Mouse (Mus musculus): ENCODE results near the gene Atp6v1fnb. TPM values are rescaled to one million over a fixed set of nuclear protein-coding genes. Genes with fewer than 3 reads are reported as not detected.

Gene Atp6v1fnb
- polyA plus RNA-seq, 1 experiment from 2014 or later = not detected

DNA sequence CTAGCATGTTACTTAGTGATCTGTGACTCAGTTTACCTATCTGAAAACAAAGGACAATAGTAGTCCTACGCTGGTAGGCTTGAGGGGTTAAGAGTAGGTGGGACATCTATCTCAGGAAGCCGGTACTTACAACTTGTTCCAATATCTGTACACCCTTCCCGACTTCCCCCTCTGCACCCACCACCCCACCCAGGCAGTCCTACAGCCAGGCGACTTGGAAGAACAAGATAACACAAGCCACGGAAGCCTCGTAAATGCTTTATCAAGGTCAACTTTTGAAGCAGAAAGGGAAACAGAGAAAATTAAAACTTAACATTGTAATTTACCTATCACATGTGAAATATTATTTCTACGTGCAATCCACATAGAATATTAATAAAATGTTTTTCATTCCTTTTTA lies 28.9 kb downstream of the Atp6v1fnb start:
- H3K4me3 ChIP-seq = no peak overlapping the region
- no peak overlapping the region for H3K27ac ChIP-seq (ENCODE audit: poor library complexity, severe bottlenecking)
- ATAC-seq (ENCODE audit: insufficient number of reproducible peaks, low FRiP score) = no peak
- no peak overlapping the region for H3K4me2 ChIP-seq
- peaks cover 6% of the 10 kb centered on the region; the same call in 1 of the 2 replicates for H3K4me1 ChIP-seq (replicated peaks)
- no peaks in the 10 kb centered on the region for H3K9me3 ChIP-seq (replicated peaks)
- peaks cover 7% of the 10 kb centered on the region; the same call in 1 of the 2 replicates for H3K36me3 ChIP-seq
- H3K27me3 ChIP-seq (replicated peaks) = peaks cover 35% of the 10 kb centered on the region
- WGBS = 79% methylated on average over 7 of the region's 7 CpGs
- no peak overlapping the region for H3K9ac ChIP-seq

DNA sequence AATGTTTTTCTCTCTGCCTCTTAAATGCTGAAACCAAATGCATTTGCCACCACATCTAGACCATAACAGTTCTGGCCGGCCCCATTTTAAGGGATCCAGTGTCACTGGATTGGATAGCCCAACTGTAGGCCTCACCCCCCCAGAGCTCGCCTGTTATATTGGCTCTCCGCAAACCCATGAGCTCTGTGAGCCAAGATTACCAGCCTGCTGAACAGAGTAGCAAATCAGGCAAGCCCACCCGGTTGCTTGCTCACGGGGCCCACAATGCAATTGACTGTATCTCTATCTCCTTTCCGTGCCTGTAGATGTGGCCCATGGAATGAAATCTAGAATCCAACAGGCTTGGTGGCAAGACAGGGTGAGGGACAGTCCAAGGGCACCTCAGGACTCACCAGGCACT lies 29.6 kb downstream of the Atp6v1fnb start:
- 78% methylated on average over 6 of the region's 6 CpGs for WGBS

DNA sequence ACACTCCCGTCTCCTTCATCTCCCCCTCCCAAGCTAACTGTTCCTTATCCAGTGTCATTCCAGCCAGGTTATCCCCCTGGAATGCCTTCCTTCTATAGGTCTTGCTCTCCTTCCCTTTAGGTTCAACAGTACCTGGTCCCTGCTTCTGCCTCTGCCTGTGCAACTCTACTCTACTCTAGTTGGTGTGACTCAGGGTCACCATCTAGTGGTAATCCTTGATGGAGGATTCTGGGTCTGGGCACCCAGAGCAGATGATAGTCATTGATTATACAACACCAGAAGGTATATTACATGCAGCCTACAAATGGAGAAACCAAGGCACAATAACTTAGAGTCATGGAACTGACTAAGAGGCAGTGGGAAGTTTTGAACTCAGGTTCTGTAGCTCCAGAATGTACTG lies 30.4 kb downstream of the Atp6v1fnb start:
- Histone ChIP-seq H3K27ac (ENCODE audit: poor library complexity, severe bottlenecking) (no peak overlapping the region), H3K9me3 (replicated peaks) (no peaks in the 10 kb centered on the region), H3K9ac (no peak overlapping the region), H3K4me2 (no peak overlapping the region), H3K36me3 (peaks cover 7% of the 10 kb centered on the region; the same call in 1 of the 2 replicates), H3K4me3 (no peak overlapping the region), H3K27me3 (replicated peaks) (peaks cover 25% of the 10 kb centered on the region), H3K4me1 (replicated peaks) (peaks cover 7% of the 10 kb centered on the region)
- 0 out of 2 replicates have a peak, but pooled peaks have one; percentile 34 for ATAC-seq (ENCODE audit: insufficient number of reproducible peaks, low FRiP score)
- WGBS = 79% methylated on average over 1 of the region's 1 CpGs

More for the DNA sequence above, 29.6 kb downstream of the Atp6v1fnb start:
- H3K27me3 ChIP-seq (replicated peaks) = peaks cover 30% of the 10 kb centered on the region
- H3K4me1 ChIP-seq (replicated peaks) = peaks cover 3% of the 10 kb centered on the region; the same call in 1 of the 2 replicates
- H3K36me3 ChIP-seq = peaks cover 7% of the 10 kb centered on the region; the same call in 1 of the 2 replicates
- no peak overlapping the region for H3K4me2 ChIP-seq
- no peak overlapping the region for H3K27ac ChIP-seq (ENCODE audit: poor library complexity, severe bottlenecking)
- H3K9ac ChIP-seq = no peak overlapping the region
- H3K9me3 ChIP-seq (replicated peaks) = no peaks in the 10 kb centered on the region
- no peak for ATAC-seq (ENCODE audit: insufficient number of reproducible peaks, low FRiP score)
- H3K4me3 ChIP-seq = no peak overlapping the region

DNA sequence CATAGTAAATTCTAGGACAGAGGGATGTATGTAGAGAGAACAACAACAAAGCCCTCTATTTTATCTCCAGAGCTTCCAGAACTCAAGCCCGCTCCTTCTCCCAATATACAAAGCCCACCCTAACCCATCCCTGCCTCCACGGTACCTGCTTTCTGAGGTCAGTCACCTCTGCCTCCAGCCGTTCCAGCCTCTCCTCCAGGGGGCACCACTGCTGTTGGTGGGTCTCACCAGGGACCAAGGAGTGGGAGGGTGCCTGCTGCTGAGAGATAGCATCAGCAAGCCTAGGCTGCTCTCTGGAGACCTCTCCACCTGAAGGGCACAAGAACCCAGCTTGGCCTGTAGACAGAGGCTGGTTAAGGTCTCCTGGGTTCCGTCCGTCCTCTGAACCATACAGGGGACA lies 34.3 kb downstream of the Atp6v1fnb start:
- no peak overlapping the region for H3K4me3 ChIP-seq
- H3K4me1 ChIP-seq (replicated peaks) = peaks cover 25% of the 10 kb centered on the region
- H3K27ac ChIP-seq (ENCODE audit: poor library complexity, severe bottlenecking) = no peak overlapping the region
- WGBS = 87% methylated on average over 5 of the region's 5 CpGs
- H3K27me3 ChIP-seq (replicated peaks) = 0 out of 2 replicates have a peak, but pooled peaks cover 3% of the 10 kb centered on the region
- ATAC-seq (ENCODE audit: insufficient number of reproducible peaks, low FRiP score) = no peak
- no peaks in the 10 kb centered on the region; the same call in 1 of the 2 replicates for H3K36me3 ChIP-seq
- H3K4me2 ChIP-seq = no peak overlapping the region
- no peak overlapping the region for H3K9ac ChIP-seq
- no peaks in the 10 kb centered on the region for H3K9me3 ChIP-seq (replicated peaks)

DNA sequence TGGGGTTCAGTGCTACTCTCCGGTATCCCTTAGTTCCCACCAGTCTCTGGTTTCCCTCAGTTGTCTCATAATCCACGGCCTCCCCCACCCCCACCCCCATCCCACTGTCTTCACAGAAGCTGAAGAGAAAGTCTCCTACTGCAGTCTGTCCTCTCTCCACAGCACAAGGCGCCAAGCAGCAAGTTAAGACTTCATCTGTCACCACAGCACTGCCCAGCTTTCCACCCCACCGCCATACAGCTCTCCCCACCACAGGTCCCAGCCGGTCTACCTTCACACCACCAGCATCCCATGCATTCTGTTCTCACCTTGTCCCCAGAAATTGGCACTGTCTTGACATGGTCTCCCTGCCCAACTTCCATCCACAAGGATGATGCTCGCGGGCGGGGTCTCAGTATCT lies 35.6 kb downstream of the Atp6v1fnb start:
- 0 out of 2 replicates have a peak, but pooled peaks have one; percentile 1 for ATAC-seq (ENCODE audit: insufficient number of reproducible peaks, low FRiP score)
- Histone ChIP-seq H3K4me1 (replicated peaks) (peaks cover 25% of the 10 kb centered on the region), H3K9ac (peak overlapping the region; percentile 68), H3K4me2 (peak overlapping the region; percentile 71), H3K4me3 (peak overlapping the region; percentile 58), H3K36me3 (no peaks in the 10 kb centered on the region; the same call in 1 of the 2 replicates), H3K27ac (ENCODE audit: poor library complexity, severe bottlenecking) (no peak overlapping the region), H3K27me3 (replicated peaks) (0 out of 2 replicates have a peak, but pooled peaks cover 3% of the 10 kb centered on the region), H3K9me3 (replicated peaks) (no peaks in the 10 kb centered on the region)
- WGBS = 18% methylated on average over 8 of the region's 8 CpGs

DNA sequence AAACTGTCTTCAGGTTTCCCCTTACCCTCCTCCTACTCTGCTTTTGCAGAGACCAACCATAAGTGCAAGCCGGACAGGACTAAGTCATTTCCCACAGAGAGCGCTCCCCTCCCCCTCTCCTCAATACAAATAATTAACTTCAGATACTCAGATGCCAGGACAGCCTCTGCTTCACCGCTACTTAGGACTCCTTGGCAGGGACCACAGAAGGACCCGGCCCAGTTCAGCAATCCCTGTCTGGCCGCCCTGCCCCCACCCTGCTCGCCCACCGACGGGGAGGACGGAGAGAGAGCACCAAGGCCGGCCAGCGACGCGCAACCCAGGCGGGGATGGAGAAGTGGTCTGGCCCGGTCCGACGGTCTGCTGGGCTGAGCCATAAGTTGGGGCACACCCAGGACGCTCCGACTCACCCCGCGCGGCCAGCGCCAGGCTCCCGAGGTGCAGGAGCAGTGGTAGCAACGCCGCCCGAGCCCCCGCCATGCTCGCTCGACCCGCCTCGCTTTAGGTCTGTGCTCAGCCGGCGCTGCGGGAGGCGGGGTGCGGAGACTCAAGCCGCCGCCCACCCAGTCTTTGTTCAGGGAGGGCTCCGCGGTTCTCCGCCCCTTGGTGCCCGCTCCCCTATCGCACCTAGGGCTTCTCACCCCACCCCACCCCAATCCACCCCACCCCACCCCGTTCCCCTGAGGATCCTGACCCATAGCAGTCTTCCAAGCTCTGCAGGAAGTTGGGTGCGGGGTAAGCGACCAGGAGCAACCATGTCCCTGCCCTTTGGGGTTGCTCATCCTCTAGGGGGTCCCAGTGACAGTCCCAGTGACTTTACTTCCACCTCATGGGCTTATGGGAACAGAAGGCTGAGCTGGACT lies 36.4 kb downstream of the Atp6v1fnb start, which contains the start of gene Kcp:
Kcp (minus strand) TSS at position 506 of the 863 bp plus-strand sequence.
- H3K4me2 ChIP-seq = peak within 1 kb of the TSS; percentile 71
- H3K9ac ChIP-seq = peak within 1 kb of the TSS; percentile 68
- H3K27me3 ChIP-seq (replicated peaks) = 0 out of 2 replicates have a peak, but pooled peaks cover 3% of the 10 kb centered on the region
- WGBS = under 1% methylated on average over 44 of the region's 47 CpGs
- peak; percentile 58; the same call in 1 of the 2 replicates for ATAC-seq (ENCODE audit: insufficient number of reproducible peaks, low FRiP score)
- H3K27ac ChIP-seq (ENCODE audit: poor library complexity, severe bottlenecking) = no peak within 1 kb of the TSS
- no peaks in the 10 kb centered on the region for H3K9me3 ChIP-seq (replicated peaks)
- H3K4me3 ChIP-seq = peak within 1 kb of the TSS; percentile 58
- no peaks in the 10 kb centered on the region; the same call in 1 of the 2 replicates for H3K36me3 ChIP-seq
- H3K4me1 ChIP-seq (replicated peaks) = peaks cover 26% of the 10 kb centered on the region

DNA sequence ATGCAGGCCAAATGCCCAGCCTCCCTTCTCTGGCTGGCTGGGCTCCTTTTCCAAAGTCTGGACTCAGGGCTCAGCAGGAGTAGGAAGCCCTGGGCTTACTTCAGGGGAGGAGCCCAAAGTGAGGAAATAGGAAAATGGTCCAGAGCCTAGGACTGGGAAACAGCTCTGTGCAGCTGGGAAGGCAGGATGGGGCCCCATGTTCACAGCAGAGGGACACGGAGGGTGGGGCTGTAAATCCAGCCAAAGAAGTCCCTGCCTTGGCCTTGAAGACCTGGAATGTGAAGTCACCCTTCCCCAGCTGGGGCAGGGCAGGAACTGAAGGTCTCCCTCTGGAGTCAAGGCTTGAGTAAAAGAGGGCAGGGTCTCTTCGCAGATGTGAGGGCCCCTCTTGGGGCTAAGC lies 37.8 kb downstream of the Atp6v1fnb start:
- 0 out of 2 replicates have a peak, but pooled peaks cover 3% of the 10 kb centered on the region for H3K27me3 ChIP-seq (replicated peaks)
- no peak overlapping the region for H3K9ac ChIP-seq
- 0 out of 2 replicates have a peak, but pooled peaks have one; percentile 22 for ATAC-seq (ENCODE audit: insufficient number of reproducible peaks, low FRiP score)
- peaks cover 39% of the 10 kb centered on the region for H3K4me1 ChIP-seq (replicated peaks)
- WGBS = 41% methylated on average over 2 of the region's 2 CpGs
- H3K9me3 ChIP-seq (replicated peaks) = no peaks in the 10 kb centered on the region
- H3K36me3 ChIP-seq = no peaks in the 10 kb centered on the region
- H3K27ac ChIP-seq (ENCODE audit: poor library complexity, severe bottlenecking) = no peak overlapping the region
- no peak overlapping the region for H3K4me3 ChIP-seq
- H3K4me2 ChIP-seq = no peak overlapping the region

DNA sequence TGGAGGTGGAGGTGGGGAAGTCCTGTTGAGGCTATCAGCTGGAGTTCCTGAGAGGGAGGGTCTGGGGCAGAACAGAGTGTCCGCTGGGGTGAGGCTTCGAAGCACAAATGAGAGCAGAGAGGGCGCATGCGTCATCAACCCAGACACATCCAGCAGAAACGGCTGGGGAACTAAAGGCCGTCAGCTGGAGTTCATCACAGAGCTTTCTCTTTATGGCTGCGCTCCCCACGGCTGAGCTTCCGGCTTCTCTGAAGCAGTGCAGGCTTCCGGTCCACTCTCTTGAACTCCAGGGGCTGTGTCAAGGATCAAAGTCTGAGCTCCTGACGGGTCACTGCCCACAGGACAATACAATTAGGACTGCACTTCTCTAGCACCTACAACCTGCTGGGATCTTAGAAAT lies 42.0 kb downstream of the Atp6v1fnb start:
- Histone ChIP-seq H3K27me3 (replicated peaks) (no peaks in the 10 kb centered on the region), H3K36me3 (no peaks in the 10 kb centered on the region), H3K27ac (ENCODE audit: poor library complexity, severe bottlenecking) (peak overlapping the region; percentile 66), H3K9ac (peak overlapping the region; percentile 38; the same call in 1 of the 2 replicates), H3K4me2 (peak overlapping the region; percentile 62), H3K4me1 (replicated peaks) (peaks cover 20% of the 10 kb centered on the region), H3K9me3 (replicated peaks) (no peaks in the 10 kb centered on the region), H3K4me3 (peak overlapping the region; percentile 27)
- peak; percentile 69 for ATAC-seq (ENCODE audit: insufficient number of reproducible peaks, low FRiP score)
- WGBS = 0% methylated on average over 11 of the region's 11 CpGs

DNA sequence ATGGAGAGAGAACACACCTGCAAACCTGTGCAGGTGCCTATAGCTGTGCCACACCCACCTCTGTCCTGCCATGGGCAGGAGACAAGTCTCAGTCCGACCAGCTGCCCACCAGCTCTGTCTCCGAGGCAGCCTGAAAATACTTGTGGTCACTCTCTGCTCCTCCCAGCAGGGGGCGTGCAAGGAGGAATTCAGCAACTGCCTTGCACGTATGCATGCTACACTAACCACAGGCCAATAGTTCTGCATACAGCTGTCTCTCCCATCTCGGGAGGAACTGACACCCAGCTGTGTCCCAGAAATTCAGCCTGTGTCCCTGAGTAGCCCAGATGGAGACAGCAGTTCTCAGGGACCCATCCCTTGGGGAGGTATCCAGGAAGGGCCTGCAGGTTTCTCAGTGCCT lies 45.9 kb downstream of the Atp6v1fnb start:
- H3K9me3 ChIP-seq (replicated peaks) = peaks cover 4% of the 10 kb centered on the region; the same call in 1 of the 2 replicates
- no peak overlapping the region for H3K27ac ChIP-seq (ENCODE audit: poor library complexity, severe bottlenecking)
- no peak overlapping the region for H3K4me3 ChIP-seq
- no peaks in the 10 kb centered on the region for H3K36me3 ChIP-seq
- no peak overlapping the region for H3K9ac ChIP-seq
- ATAC-seq (ENCODE audit: insufficient number of reproducible peaks, low FRiP score) = no peak
- WGBS = 5% methylated on average over 5 of the region's 5 CpGs
- peaks cover 14% of the 10 kb centered on the region for H3K4me1 ChIP-seq (replicated peaks)
- no peak overlapping the region for H3K4me2 ChIP-seq
- no peaks in the 10 kb centered on the region for H3K27me3 ChIP-seq (replicated peaks)

DNA sequence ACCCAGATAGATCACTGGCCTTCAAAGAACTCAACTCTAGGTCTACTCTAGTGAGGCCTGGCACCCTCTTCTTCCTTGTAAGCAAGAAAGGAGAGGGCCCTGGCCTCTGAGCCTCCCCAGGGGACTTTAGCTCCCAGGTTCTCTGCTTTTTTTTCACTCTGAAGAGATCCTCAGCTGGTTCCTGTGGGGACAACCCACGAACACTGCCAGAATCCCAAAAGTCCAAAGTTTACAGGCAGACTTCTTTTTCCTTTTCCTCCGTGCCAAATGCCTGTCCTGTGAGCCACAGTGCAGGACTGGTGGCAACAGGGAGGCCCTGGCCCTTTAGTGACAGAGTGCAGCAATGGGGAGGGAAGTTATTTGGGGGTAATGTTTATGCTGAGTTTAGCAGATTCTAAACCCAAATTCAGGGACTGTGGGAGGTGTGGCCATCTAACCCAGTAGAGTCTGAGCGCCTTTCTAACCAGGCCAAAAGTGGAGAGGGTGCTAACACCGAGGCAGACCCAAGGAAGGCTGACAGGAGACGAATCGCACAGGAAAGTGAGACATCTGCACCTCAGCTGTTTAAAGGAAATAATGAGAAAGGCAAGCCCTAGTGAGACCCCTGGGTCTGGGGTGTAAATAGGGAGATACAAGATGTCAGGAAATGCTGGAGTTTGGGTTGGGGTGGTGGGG lies 51.5 kb downstream of the Atp6v1fnb start:
- Histone ChIP-seq H3K9me3 (replicated peaks) (peaks cover 4% of the 10 kb centered on the region), H3K9ac (no peak overlapping the region), H3K27ac (ENCODE audit: poor library complexity, severe bottlenecking) (no peak overlapping the region), H3K36me3 (no peaks in the 10 kb centered on the region), H3K4me1 (replicated peaks) (peaks cover 16% of the 10 kb centered on the region), H3K27me3 (replicated peaks) (0 out of 2 replicates have a peak, but pooled peaks cover 7% of the 10 kb centered on the region), H3K4me2 (no peak overlapping the region), H3K4me3 (no peak overlapping the region)
- 69% methylated on average over 6 of the region's 6 CpGs for WGBS
- ATAC-seq (ENCODE audit: insufficient number of reproducible peaks, low FRiP score) = no peak
